In the genomic region with DNA sequence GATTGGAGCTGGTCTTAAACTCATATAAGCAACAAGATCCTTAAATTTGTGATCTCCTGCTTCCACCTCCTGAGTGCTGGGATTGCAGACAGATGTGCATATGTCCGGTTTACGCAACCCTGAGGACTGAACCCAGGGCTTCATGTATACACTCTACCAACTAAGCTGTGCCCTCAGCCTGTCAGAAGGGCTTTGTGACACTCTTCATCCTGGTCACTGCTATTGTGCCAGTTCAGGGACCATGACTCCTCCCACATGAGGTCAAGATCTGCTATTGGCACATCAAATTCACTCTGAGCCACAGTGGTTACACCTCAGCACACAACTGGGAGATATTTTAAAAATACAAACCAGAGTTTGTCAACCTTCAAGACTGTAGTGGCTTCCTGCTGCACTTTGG, we compare ENCODE assay signal across 11 mouse cellular contexts.
"Had no signal": no experiment of that assay in that cellular context is flagged by ENCODE, and none has a peak within 500 bp of the region (broad histone marks: within the 10 kb centered on the region; RNA-seq: fewer than 3 reads in every experiment).

No protein-coding gene starts in this region.

- H3K9ac ChIP-seq: limb, embryonic 15.5 days; liver, embryonic 13.5 days; neural tube, embryonic 13.5 days had no signal

- H3K36me3 ChIP-seq: limb, embryonic 15.5 days; liver, embryonic 13.5 days; neural tube, embryonic 13.5 days had no signal

- H3K4me1 ChIP-seq: liver, embryonic 13.5 days had no signal

- H3K27ac ChIP-seq: liver, embryonic 13.5 days; neural tube, embryonic 13.5 days had no signal

- H3K27me3 ChIP-seq: limb, embryonic 15.5 days had no signal

- H3K9me3 ChIP-seq: limb, embryonic 15.5 days; liver, embryonic 13.5 days; neural tube, embryonic 13.5 days had no signal

- H3K4me3 ChIP-seq: limb, embryonic 15.5 days; liver, embryonic 13.5 days; neural tube, embryonic 13.5 days had no signal

- DNase-seq: kidney, adult 18-20 months; kidney, postnatal 10 days; layer of hippocampus, postnatal 36 days; liver, embryonic 13.5 days; lung, adult 18-20 months; midbrain, embryonic 14.5 days; right cerebral cortex, adult 18-20 months; right cerebral cortex, postnatal 25 days; thymus, postnatal 36 days had no signal

- H3K4me2 ChIP-seq: limb, embryonic 15.5 days; liver, embryonic 13.5 days; neural tube, embryonic 13.5 days had no signal
